Mouse (Mus musculus): Measurements from ENCODE around the gene Rpl36. TPM values are rescaled to one million over a fixed set of nuclear protein-coding genes. Genes with fewer than 3 reads are reported as not detected.
"Not testable (repeated sequence)": the region's sequence is repeated elsewhere in the genome, so short reads cannot be mapped to it uniquely, and the experiment has no call there.

Rpl36 gene
- polyA plus RNA-seq, 1 experiment from 2014 or later: 1,280 TPM

DNA sequence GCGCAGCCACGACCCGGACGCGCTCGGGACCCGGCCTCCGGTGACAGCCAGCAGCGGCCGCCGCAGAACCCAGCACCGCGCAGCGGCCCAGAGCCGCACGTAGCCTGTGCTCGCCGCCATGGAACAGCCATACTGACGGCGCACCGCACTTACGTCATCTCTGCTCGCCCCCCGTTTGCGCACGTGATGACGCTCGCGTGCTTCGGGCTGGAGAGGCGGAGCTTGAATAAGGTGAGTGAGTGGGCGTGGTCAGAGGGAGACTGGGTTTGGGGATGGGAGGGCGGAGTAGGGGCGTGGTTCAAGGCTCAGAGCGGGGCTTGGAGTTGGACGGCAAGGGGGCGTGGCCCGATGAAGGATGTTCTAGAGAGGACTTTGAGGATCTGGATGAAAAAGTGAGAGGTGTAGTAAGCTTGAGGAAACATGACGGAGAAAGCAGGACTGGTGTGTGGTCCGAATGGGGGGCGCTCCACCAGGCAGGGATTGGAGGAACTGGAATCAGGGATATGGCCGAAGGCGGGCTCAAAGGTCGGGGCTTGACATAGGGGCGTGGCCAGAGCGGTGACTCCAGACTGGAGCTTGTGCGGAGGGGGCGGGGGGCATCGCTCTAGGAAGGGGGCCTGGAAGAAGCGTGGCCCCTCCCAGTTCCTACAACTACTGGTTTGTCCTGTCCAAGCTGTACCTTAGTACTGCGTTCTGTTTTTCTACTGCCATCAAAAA lies 13.7 kb downstream of the Rpl36 start, which contains the start of gene Lonp1:
Gene Lonp1 (minus strand): TSS at position 134 of the 717 bp plus-strand sequence.
- peak within 1 kb of the TSS; percentile 18; the same call in 1 of the 2 replicates for H3K27ac ChIP-seq (ENCODE audit: low read depth, low read length)
- DNase-seq (ENCODE audit: low spot score) (peak; percentile 99), ATAC-seq (replicated peaks; ENCODE audit: low FRiP score) (peak; percentile 92)
- peak within 1 kb of the TSS; percentile 70 for H3K4me2 ChIP-seq (ENCODE audit: low read depth, low read length, severe bottlenecking)
- peak within 1 kb of the TSS; percentile 79 for H3K9ac ChIP-seq (ENCODE audit: low read length)
- no peaks in the 10 kb centered on the region for H3K36me3 ChIP-seq (ENCODE audit: control insufficient read depth, insufficient read depth, low read length)
- no peaks in the 10 kb centered on the region for H3K9me3 ChIP-seq (ENCODE audit: control insufficient read depth, low read length)
- no peaks in the 10 kb centered on the region; the same call in 1 of the 2 replicates for H3K27me3 ChIP-seq (ENCODE audit: control insufficient read depth, insufficient read depth, low read length)
- under 1% methylated on average over 51 of the region's 51 CpGs for WGBS
- peak within 1 kb of the TSS; percentile 95 for H3K4me3 ChIP-seq (ENCODE audit: low read depth, low read length)
- H3K4me1 ChIP-seq (replicated peaks; ENCODE audit: control insufficient read depth, insufficient read depth, low read length): peaks cover 14% of the 10 kb centered on the region

- H3K27me3 ChIP-seq (ENCODE audit: control insufficient read depth, insufficient read depth, low read length): no peaks in the 10 kb centered on the region; the same call in 1 of the 2 replicates
- no peaks in the 10 kb centered on the region for H3K9me3 ChIP-seq (ENCODE audit: control insufficient read depth, low read length)
- H3K4me2 ChIP-seq (ENCODE audit: low read depth, low read length, severe bottlenecking): peak within 1 kb of the TSS; percentile 70
- H3K27ac ChIP-seq (ENCODE audit: low read depth, low read length): no peak within 1 kb of the TSS
- H3K4me3 ChIP-seq (ENCODE audit: low read depth, low read length): peak within 1 kb of the TSS; percentile 95
- peak within 1 kb of the TSS; percentile 79 for H3K9ac ChIP-seq (ENCODE audit: low read length)
- DNase-seq (ENCODE audit: low spot score) (peak; percentile 69), ATAC-seq (replicated peaks; ENCODE audit: low FRiP score) (peak; percentile 43)
- H3K4me1 ChIP-seq (replicated peaks; ENCODE audit: control insufficient read depth, insufficient read depth, low read length): peaks cover 14% of the 10 kb centered on the region
- WGBS: 8% methylated on average over 26 of the region's 26 CpGs
- no peaks in the 10 kb centered on the region for H3K36me3 ChIP-seq (ENCODE audit: control insufficient read depth, insufficient read depth, low read length)
Measured at GRCm38 (mm10) chr17:56627530-56628277, 14.5 kb downstream of the Rpl36 start, which contains the start of gene Catsperd. Gene Catsperd, plus strand, starts transcription at chr17:56628143.

DNA sequence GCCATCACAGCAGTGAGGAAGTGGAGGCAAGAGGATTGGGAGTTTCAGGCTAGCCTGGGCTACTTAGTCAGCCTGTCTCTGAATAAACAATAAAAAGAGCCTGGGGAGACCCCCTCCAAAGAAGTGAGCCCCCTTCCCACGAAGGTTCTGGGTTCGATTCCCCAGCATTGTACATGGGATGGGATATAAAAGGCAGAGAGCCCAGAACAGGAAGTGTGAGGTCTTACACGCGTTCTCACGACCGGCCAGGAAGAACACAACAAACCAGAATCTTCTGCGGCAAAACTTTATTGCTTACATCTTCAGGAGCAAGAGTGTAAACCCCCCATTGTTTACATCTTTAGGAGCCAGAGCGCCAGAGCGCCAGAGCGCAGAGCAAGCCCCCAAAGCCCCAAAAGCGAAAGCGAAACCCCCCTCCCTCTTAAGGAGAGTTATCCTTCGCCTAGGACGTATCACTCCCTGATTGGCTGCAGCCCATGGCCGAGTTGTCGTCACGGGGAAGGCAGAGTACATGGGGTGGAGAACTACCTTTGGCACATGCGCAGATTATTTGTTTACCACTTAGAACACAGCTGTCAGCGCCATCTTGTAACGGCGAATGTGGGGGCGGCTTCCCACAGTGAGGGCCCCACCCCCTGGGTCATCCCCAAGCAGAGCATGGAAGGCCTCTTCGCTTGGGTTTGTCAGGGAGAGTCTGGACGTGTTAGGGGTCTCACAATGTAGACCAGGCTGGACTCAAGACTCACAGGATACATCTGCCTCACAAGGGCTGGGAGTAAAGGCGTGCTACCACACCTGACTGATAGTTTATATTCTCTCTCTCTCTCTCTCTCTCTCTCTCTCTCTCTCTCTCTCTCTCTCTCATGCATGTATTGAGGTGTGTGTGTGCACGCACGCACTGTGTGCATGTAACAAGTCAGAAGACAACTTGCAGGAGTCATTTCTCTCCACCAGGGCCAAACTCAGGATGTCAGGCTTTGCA lies 16.9 kb downstream of the Rpl36 start:
- not testable (repeated sequence) for H3K27ac ChIP-seq (ENCODE audit: low read depth, low read length); H3K9ac ChIP-seq (ENCODE audit: low read length); ATAC-seq (replicated peaks; ENCODE audit: low FRiP score); H3K36me3 ChIP-seq (ENCODE audit: control insufficient read depth, insufficient read depth, low read length); DNase-seq (ENCODE audit: low spot score); H3K4me3 ChIP-seq (ENCODE audit: low read depth, low read length); H3K4me2 ChIP-seq (ENCODE audit: low read depth, low read length, severe bottlenecking); H3K9me3 ChIP-seq (ENCODE audit: control insufficient read depth, low read length); H3K27me3 ChIP-seq (ENCODE audit: control insufficient read depth, insufficient read depth, low read length)
- WGBS: 89% methylated on average over 27 of the region's 27 CpGs
- H3K4me1 ChIP-seq (replicated peaks; ENCODE audit: control insufficient read depth, insufficient read depth, low read length): peaks cover 13% of the 10 kb centered on the region

- Histone ChIP-seq H3K27me3 (ENCODE audit: control insufficient read depth, insufficient read depth, low read length) (no peaks in the 10 kb centered on the region; the same call in 1 of the 2 replicates), H3K27ac (ENCODE audit: low read depth, low read length) (no peak overlapping the region), H3K9ac (ENCODE audit: low read length) (no peak overlapping the region), H3K4me1 (replicated peaks; ENCODE audit: control insufficient read depth, insufficient read depth, low read length) (peaks cover 5% of the 10 kb centered on the region; the same call in 1 of the 2 replicates), H3K4me3 (ENCODE audit: low read depth, low read length) (no peak overlapping the region), H3K36me3 (ENCODE audit: control insufficient read depth, insufficient read depth, low read length) (no peaks in the 10 kb centered on the region), H3K9me3 (ENCODE audit: control insufficient read depth, low read length) (no peaks in the 10 kb centered on the region), H3K4me2 (ENCODE audit: low read depth, low read length, severe bottlenecking) (no peak overlapping the region)
- whole genome bisulfite sequencing: 60% methylated on average over 4 of the region's 4 CpGs
- DNase-seq (ENCODE audit: low spot score): no peak
- no peak for ATAC-seq (replicated peaks; ENCODE audit: low FRiP score)
Measured at GRCm38 (mm10) chr17:56631807-56632206, 18.6 kb downstream of the Rpl36 start.

- Histone ChIP-seq H3K27me3 (ENCODE audit: control insufficient read depth, insufficient read depth, low read length) (no peaks in the 10 kb centered on the region), H3K4me3 (ENCODE audit: low read depth, low read length) (no peak overlapping the region), H3K27ac (ENCODE audit: low read depth, low read length) (no peak overlapping the region), H3K9me3 (ENCODE audit: control insufficient read depth, low read length) (no peaks in the 10 kb centered on the region), H3K36me3 (ENCODE audit: control insufficient read depth, insufficient read depth, low read length) (no peaks in the 10 kb centered on the region), H3K4me1 (replicated peaks; ENCODE audit: control insufficient read depth, insufficient read depth, low read length) (no peaks in the 10 kb centered on the region), H3K9ac (ENCODE audit: low read length) (no peak overlapping the region), H3K4me2 (ENCODE audit: low read depth, low read length, severe bottlenecking) (no peak overlapping the region)
- 85% methylated on average over 6 of the region's 6 CpGs for WGBS
- DNase-seq (ENCODE audit: low spot score) (no peak), ATAC-seq (replicated peaks; ENCODE audit: low FRiP score) (no peak)
Measured at GRCm38 (mm10) chr17:56634023-56634422, 20.8 kb downstream of the Rpl36 start.

- WGBS: 82% methylated on average over 4 of the region's 4 CpGs
- ATAC-seq (replicated peaks; ENCODE audit: low FRiP score) (no peak), DNase-seq (ENCODE audit: low spot score) (no peak)
- H3K9me3 ChIP-seq (ENCODE audit: control insufficient read depth, low read length): no peaks in the 10 kb centered on the region
- H3K36me3 ChIP-seq (ENCODE audit: control insufficient read depth, insufficient read depth, low read length): no peaks in the 10 kb centered on the region
- H3K4me1 ChIP-seq (replicated peaks; ENCODE audit: control insufficient read depth, insufficient read depth, low read length): no peaks in the 10 kb centered on the region
- no peak overlapping the region for H3K27ac ChIP-seq (ENCODE audit: low read depth, low read length)
- no peak overlapping the region for H3K4me3 ChIP-seq (ENCODE audit: low read depth, low read length)
- H3K27me3 ChIP-seq (ENCODE audit: control insufficient read depth, insufficient read depth, low read length): no peaks in the 10 kb centered on the region
- H3K9ac ChIP-seq (ENCODE audit: low read length): no peak overlapping the region
- no peak overlapping the region for H3K4me2 ChIP-seq (ENCODE audit: low read depth, low read length, severe bottlenecking)
Measured at GRCm38 (mm10) chr17:56643237-56643636, 30.0 kb downstream of the Rpl36 start.

- no peak for ATAC-seq (replicated peaks; ENCODE audit: low FRiP score)
- whole genome bisulfite sequencing: 82% methylated on average over 10 of the region's 13 CpGs
- no peaks in the 10 kb centered on the region for H3K27me3 ChIP-seq (ENCODE audit: control insufficient read depth, insufficient read depth, low read length)
Measured at GRCm38 (mm10) chr17:56647546-56647945, 34.3 kb downstream of the Rpl36 start.

DNA sequence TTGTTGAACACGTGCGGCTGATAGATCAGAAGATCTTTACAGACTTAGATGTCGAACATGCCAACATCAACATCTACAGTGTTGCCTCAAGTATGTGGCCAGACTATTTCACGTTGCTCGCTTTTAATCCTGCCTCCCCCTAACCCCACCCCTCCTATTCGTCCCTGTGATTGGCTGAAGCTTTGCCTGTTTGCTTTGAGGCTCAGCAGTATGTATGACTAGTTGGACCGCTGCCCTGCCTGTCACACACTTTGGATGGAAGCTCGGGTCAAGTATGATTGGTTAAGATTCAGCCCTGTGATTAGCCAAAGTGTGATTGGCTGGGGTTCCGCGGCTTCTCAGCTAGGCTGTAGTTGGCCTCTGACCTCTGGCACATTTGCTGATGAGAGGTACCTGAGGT lies 38.6 kb downstream of the Rpl36 start:
- no peak overlapping the region for H3K9ac ChIP-seq (ENCODE audit: low read length)
- H3K4me3 ChIP-seq (ENCODE audit: low read depth, low read length): no peak overlapping the region
- ATAC-seq (replicated peaks; ENCODE audit: low FRiP score) (no peak), DNase-seq (ENCODE audit: low spot score) (no peak)
- no peak overlapping the region for H3K4me2 ChIP-seq (ENCODE audit: low read depth, low read length, severe bottlenecking)
- no peaks in the 10 kb centered on the region for H3K4me1 ChIP-seq (replicated peaks; ENCODE audit: control insufficient read depth, insufficient read depth, low read length)
- no peaks in the 10 kb centered on the region for H3K36me3 ChIP-seq (ENCODE audit: control insufficient read depth, insufficient read depth, low read length)
- H3K27me3 ChIP-seq (ENCODE audit: control insufficient read depth, insufficient read depth, low read length): no peaks in the 10 kb centered on the region
- no peak overlapping the region for H3K27ac ChIP-seq (ENCODE audit: low read depth, low read length)
- WGBS: 43% methylated on average over 10 of the region's 10 CpGs
- H3K9me3 ChIP-seq (ENCODE audit: control insufficient read depth, low read length): no peaks in the 10 kb centered on the region

More at GRCm38 (mm10) chr17:56647546-56647945, 34.3 kb downstream of the Rpl36 start:
- H3K27ac ChIP-seq (ENCODE audit: low read depth, low read length): no peak overlapping the region
- H3K4me1 ChIP-seq (replicated peaks; ENCODE audit: control insufficient read depth, insufficient read depth, low read length): no peaks in the 10 kb centered on the region
- H3K4me3 ChIP-seq (ENCODE audit: low read depth, low read length): no peak overlapping the region
- no peak for DNase-seq (ENCODE audit: low spot score)
- H3K9me3 ChIP-seq (ENCODE audit: control insufficient read depth, low read length): no peaks in the 10 kb centered on the region
- H3K4me2 ChIP-seq (ENCODE audit: low read depth, low read length, severe bottlenecking): no peak overlapping the region
- H3K9ac ChIP-seq (ENCODE audit: low read length): no peak overlapping the region
- no peaks in the 10 kb centered on the region for H3K36me3 ChIP-seq (ENCODE audit: control insufficient read depth, insufficient read depth, low read length)
